Mouse (Mus musculus) forebrain, embryonic 13.5 days (tissue): ENCODE data around the gene Ccdc34. TPM values are rescaled to one million over a fixed set of nuclear protein-coding genes. Genes with fewer than 3 reads are reported as not detected.

Experiments used
- ATAC-seq: fragments of 200-750 bp; cut with Nextera tagmentation; 2 replicates; pipeline ENCODE4 v1.8.0; 2017
- H3K27ac ChIP-seq: fragments of 300-500 bp; sonication (generic); 2 replicates; pipeline ENCODE4 v1.5.1; 2015; ENCODE audit warnings: inconsistent platforms, mild to moderate bottlenecking, moderate library complexity
- H3K27me3 ChIP-seq: fragments of 300-500 bp; sonication (generic); 2 replicates; pipeline ENCODE4 v1.6.1; 2015; ENCODE audit warnings: mild to moderate bottlenecking, inconsistent platforms
- H3K36me3 ChIP-seq: fragments of 300-500 bp; sonication (generic); 2 replicates; pipeline ENCODE4 v1.6.1; 2015; ENCODE audit warnings: mild to moderate bottlenecking, inconsistent platforms; ENCODE audit not compliant: poor library complexity, severe bottlenecking
- H3K4me1 ChIP-seq: fragments of 300-500 bp; sonication (generic); 2 replicates; pipeline ENCODE4 v1.6.1; 2015; ENCODE audit warnings: inconsistent platforms
- H3K4me2 ChIP-seq: fragments of 300-500 bp; sonication (generic); 2 replicates; pipeline ENCODE4 v1.6.1; 2015; ENCODE audit warnings: inconsistent platforms, mild to moderate bottlenecking, moderate library complexity
- H3K4me3 ChIP-seq: fragments of 300-500 bp; sonication (generic); 2 replicates; pipeline ENCODE4 v1.5.1; 2015; ENCODE audit warnings: mild to moderate bottlenecking, inconsistent platforms
- H3K9ac ChIP-seq: fragments of 300-500 bp; sonication (generic); 2 replicates; pipeline ENCODE4 v1.6.1; 2015; ENCODE audit warnings: mild to moderate bottlenecking, inconsistent platforms
- H3K9me3 ChIP-seq: fragments of 300-500 bp; sonication (generic); replicated peaks from 2 replicates; pipeline ENCODE4 v1.6.1; 2016; ENCODE audit warnings: inconsistent platforms
- WGBS: fragments of 180-500 bp; shearing (Covaris S2); methylation state at CpG from one replicate; pipeline ENCODE4 v1.1.7; 2015; 5-methylcytosine and 5-hydroxymethylcytosine counted together
- polyA plus RNA-seq: library from polyadenylated mRNA; unstranded; fragments of >200 nt; fragmentation: Nextera tagmentation; extraction: Ambion mirVana; gene quantifications from 2 replicates; pipeline ENCODE4 v1.2.1, GENCODE M21; 2015

Ccdc34 gene
- polyA plus RNA-seq, 1 experiment from 2014 or later, result 57.9 TPM

DNA sequence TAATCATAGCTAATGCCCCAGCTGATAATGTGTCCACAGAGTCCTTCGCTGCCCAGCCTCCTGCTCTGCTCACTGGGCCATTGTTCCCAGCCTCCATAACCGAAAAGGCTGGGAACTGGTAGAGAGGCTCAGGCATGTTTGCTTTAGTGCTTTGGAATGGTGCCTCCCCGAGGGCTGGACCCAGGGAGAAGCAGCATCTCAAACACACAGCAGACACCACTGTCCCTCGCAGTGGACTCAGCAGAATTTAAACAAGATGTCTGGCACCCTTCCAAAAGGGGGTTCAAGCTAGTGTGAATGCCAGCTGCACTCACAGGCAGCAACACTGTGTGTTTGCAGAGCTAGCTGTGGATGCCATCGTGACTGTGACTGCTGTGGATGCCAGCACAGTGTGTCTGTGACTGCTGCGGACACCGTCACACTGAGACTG lies 156.2 kb downstream of the Ccdc34 start:
- Histone ChIP-seq H3K4me3 (no peak overlapping the region), H3K36me3 (no peaks in the 10 kb centered on the region), H3K9ac (no peak overlapping the region), H3K27ac (peak overlapping the region; percentile 15; the same call in 1 of the 2 replicates), H3K4me2 (no peak overlapping the region), H3K4me1 (peaks cover 33% of the 10 kb centered on the region), H3K9me3 (no peaks in the 10 kb centered on the region), H3K27me3 (no peaks in the 10 kb centered on the region)
- ATAC-seq, result peak; percentile 78
- 32% methylated on average over 7 of the region's 7 CpGs for WGBS

DNA sequence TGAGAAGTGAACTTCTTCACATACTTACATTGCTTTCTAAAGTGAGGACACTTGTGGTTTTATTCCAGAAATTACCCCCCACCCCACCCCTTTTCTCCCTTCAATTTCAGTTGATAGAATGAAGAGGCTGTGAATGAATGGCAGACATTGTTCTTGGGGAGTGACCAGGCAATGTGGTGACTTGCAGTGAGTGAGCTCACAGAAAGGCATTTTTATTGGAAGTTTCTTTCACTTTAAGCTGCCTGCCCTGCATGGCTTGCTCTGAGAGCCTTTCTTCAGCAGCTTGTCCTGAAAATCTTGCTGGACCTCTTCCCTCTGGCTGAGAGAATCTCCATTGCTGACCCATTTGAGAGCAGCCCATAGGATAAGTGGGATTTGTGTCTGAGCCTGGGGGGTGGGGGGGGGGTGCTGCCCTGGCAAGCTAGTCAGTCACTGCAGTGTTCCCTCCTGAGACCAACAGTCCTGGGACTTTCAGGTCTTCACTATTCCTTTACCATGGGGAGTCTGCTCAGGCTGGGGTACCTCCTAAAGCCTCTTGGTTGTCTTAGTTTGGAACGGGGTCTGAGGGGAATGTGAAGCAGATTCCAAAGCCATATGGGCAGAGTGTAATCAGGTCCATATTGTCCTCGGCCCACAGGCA lies 159.3 kb downstream of the Ccdc34 start:
- no peak for ATAC-seq
- peaks cover 44% of the 10 kb centered on the region for H3K4me1 ChIP-seq
- H3K4me3 ChIP-seq, result no peak overlapping the region
- WGBS, result 56% methylated on average over 2 of the region's 2 CpGs
- H3K36me3 ChIP-seq, result no peaks in the 10 kb centered on the region
- no peak overlapping the region for H3K9ac ChIP-seq
- no peaks in the 10 kb centered on the region for H3K27me3 ChIP-seq
- H3K4me2 ChIP-seq, result no peak overlapping the region
- no peaks in the 10 kb centered on the region for H3K9me3 ChIP-seq
- H3K27ac ChIP-seq, result no peak overlapping the region

DNA sequence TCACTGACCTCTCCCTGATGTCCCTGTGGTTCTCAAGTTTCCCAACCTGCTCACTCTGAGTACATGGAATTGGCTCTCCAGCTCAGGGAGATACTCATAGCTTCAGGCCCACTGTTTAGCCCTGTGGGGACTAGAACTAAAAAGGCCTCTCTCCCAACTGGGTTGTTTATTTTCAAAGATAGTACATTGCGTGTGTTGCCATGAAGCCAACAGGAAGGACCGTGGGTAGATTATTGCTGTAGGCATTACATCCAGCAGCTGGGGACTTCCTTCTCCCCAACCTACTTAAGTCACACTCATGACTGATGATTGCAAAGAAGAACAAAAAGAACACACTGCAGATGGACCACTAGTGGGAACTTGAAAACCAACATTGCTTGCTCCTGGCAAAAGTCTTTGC lies 159.8 kb downstream of the Ccdc34 start:
- no peak for ATAC-seq
- Histone ChIP-seq H3K9me3 (no peaks in the 10 kb centered on the region), H3K4me3 (no peak overlapping the region), H3K27ac (no peak overlapping the region), H3K4me2 (no peak overlapping the region), H3K9ac (no peak overlapping the region), H3K36me3 (no peaks in the 10 kb centered on the region), H3K4me1 (peaks cover 46% of the 10 kb centered on the region), H3K27me3 (no peaks in the 10 kb centered on the region)
- WGBS, result 94% methylated on average over 2 of the region's 2 CpGs

DNA sequence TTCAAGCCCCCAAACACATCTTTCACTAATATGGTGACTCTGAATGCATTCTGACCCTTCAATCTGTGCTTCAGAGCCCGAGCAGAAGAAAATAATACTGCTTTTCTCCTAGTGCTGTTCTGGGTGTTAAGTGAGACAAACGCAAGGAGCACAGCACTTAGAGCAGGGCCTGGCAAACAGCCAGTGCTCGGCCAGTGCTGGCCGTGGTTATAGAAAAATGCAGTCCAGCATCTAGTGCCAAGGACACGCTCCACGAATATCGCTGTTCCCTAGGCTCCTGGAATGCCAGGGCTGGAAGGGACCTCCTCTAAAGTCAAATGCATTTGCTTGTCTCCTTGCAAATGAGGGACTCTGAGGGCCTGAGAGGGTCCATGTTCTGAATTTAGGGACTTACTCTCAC lies 160.3 kb downstream of the Ccdc34 start:
- peaks cover 48% of the 10 kb centered on the region for H3K4me1 ChIP-seq
- H3K27me3 ChIP-seq, result no peaks in the 10 kb centered on the region
- no peaks in the 10 kb centered on the region for H3K36me3 ChIP-seq
- 42% methylated on average over 7 of the region's 7 CpGs for WGBS
- H3K9ac ChIP-seq, result no peak overlapping the region
- no peak overlapping the region for H3K4me3 ChIP-seq
- H3K4me2 ChIP-seq, result no peak overlapping the region
- no peak overlapping the region for H3K27ac ChIP-seq
- H3K9me3 ChIP-seq, result no peaks in the 10 kb centered on the region
- ATAC-seq, result no peak

DNA sequence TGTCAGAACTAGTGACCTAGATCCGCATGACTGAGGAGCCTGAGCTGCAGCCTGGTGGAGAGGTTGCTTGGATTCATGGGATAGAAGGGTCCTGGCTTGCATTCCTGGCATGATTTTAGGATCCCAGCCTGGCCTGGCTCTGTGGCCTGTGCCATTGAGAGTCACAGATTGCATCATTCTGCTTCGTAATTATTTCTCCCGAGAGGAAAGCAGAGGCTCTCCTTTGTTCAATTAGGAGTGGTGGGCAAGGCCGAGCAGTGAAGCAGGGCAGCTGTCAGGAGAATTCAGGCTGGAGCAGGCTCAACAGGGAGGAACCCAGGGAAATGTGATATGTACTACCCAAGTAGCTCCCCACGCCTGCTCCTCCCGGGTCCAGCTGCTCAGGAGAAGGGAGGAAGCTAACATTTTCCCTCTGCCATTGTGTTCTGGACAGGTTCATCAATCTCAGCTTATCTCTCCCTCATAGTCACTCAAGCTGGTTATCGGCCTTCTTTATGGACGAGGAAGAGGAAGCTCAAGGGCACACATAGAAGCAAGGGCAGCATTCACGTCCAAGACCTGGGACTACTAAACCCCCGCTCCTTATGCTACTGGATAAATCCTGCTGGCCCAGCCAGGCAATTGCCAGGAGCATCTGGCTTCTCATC lies 162.2 kb downstream of the Ccdc34 start:
- Histone ChIP-seq H3K27ac (no peak overlapping the region; the same call in 1 of the 2 replicates), H3K4me2 (no peak overlapping the region), H3K36me3 (no peaks in the 10 kb centered on the region), H3K4me1 (peaks cover 40% of the 10 kb centered on the region), H3K4me3 (no peak overlapping the region), H3K9me3 (no peaks in the 10 kb centered on the region), H3K27me3 (no peaks in the 10 kb centered on the region), H3K9ac (no peak overlapping the region)
- ATAC-seq, result peak; percentile 52
- 42% methylated on average over 10 of the region's 10 CpGs for WGBS

DNA sequence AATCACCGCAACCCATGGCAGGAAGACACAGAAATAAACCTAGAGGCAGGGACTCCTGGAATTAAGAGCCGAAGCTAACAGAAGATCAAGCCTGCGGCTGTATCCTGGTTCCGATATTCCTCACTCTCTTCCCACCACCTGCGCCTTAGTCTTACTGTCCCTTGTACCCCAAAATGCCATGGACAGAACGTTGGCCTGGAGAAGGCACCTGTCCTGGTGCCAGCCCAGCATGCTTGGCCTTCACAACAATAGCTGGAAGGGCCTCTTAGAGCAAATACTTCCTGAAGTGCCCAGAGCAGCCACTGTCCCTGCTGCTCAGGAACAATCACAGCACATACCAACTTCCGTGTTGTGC lies 162.7 kb downstream of the Ccdc34 start:
- no peaks in the 10 kb centered on the region for H3K36me3 ChIP-seq
- no peak for ATAC-seq
- H3K4me1 ChIP-seq, result peaks cover 40% of the 10 kb centered on the region
- H3K4me3 ChIP-seq, result no peak overlapping the region
- H3K9me3 ChIP-seq, result no peaks in the 10 kb centered on the region
- H3K9ac ChIP-seq, result no peak overlapping the region
- H3K4me2 ChIP-seq, result no peak overlapping the region
- WGBS, result 84% methylated on average over 7 of the region's 7 CpGs
- H3K27ac ChIP-seq, result no peak overlapping the region
- H3K27me3 ChIP-seq, result no peaks in the 10 kb centered on the region

DNA sequence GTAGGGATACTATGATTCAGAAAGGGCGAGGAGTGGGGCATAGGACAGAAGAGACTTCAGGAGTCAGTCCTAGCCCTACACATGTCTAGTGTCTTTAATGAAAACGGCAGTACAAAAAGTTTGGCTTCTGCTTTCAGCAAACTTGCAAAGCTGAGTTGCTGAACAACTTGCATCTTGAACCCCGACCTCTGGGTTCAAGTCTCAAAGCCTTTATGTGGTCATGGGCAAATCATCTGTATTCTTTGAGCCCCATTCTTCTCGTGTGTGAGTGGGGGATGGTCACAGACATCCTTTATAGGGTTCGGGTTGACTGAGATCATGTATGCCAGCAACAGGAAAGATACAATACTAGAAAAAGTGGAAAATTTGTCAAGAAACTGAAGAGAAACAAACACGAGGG lies 164.0 kb downstream of the Ccdc34 start:
- no peak overlapping the region for H3K4me3 ChIP-seq
- H3K9me3 ChIP-seq, result no peaks in the 10 kb centered on the region
- no peak overlapping the region for H3K4me2 ChIP-seq
- peaks cover 35% of the 10 kb centered on the region for H3K4me1 ChIP-seq
- H3K36me3 ChIP-seq, result no peaks in the 10 kb centered on the region
- H3K27me3 ChIP-seq, result no peaks in the 10 kb centered on the region
- no peak overlapping the region for H3K9ac ChIP-seq
- 83% methylated on average over 6 of the region's 6 CpGs for WGBS
- ATAC-seq, result no peak
- H3K27ac ChIP-seq, result no peak overlapping the region

DNA sequence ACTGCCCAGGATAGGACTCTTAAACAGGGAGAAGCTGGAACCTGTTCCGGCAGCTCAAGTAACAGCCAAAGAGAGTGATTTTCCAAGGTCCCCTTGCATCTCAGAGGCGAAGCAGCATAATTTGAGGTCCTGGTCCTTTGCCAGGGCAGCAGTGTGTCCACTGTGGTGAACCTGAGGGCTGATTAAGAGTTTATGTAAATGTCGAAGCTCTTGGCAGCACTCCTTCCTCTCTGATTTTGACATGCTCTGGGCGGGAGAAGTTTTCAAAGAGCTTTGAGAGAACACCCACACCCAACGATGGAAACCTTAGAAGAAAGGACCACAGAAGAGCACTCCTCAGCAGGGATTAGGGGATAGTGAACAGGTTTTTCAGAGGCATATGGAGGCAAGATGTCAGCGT lies 164.6 kb downstream of the Ccdc34 start:
- H3K36me3 ChIP-seq, result no peaks in the 10 kb centered on the region
- H3K9me3 ChIP-seq, result no peaks in the 10 kb centered on the region
- no peak overlapping the region for H3K4me3 ChIP-seq
- H3K27ac ChIP-seq, result no peak overlapping the region
- no peak for ATAC-seq
- no peak overlapping the region for H3K9ac ChIP-seq
- no peak overlapping the region for H3K4me2 ChIP-seq
- 60% methylated on average over 6 of the region's 6 CpGs for WGBS
- H3K4me1 ChIP-seq, result peaks cover 29% of the 10 kb centered on the region
- H3K27me3 ChIP-seq, result no peaks in the 10 kb centered on the region

DNA sequence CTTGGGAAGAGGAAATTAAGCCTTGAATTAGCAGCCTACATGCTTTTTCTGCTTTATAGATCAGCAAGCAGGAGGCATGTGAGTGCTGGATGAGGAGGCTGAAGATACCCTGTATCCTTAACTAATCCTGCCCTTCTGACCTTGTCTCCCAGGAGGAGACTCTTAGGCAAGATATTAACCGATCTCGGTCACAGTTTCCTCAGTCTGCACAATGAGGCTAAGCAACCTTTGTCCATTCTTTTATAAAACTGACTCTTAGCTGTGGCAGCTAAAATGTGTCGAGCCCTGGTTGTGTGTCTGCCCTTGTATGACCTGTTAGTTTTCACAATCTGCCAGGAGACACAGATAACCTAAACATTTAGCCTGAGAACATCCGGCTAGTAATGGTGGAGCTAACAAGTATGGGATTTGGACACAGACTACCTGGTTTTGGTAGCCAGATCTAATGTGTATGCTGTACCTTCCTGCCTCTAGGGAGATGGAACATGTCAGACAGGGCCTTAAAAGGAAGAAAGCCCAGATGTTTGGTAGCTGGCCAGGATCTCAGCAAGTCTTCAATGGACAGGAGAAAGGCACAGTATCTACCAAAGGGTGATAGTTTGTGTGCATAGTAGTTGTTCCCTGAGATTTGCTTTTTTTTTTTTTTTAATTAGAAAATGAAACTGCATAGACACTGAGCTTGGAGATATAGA lies 165.3 kb downstream of the Ccdc34 start:
- no peak overlapping the region for H3K27ac ChIP-seq
- H3K9ac ChIP-seq, result no peak overlapping the region
- H3K36me3 ChIP-seq, result no peaks in the 10 kb centered on the region
- no peaks in the 10 kb centered on the region for H3K9me3 ChIP-seq
- ATAC-seq, result no peak
- H3K27me3 ChIP-seq, result no peaks in the 10 kb centered on the region
- no peak overlapping the region for H3K4me2 ChIP-seq
- H3K4me1 ChIP-seq, result peaks cover 23% of the 10 kb centered on the region
- H3K4me3 ChIP-seq, result no peak overlapping the region
- WGBS, result 79% methylated on average over 4 of the region's 4 CpGs

DNA sequence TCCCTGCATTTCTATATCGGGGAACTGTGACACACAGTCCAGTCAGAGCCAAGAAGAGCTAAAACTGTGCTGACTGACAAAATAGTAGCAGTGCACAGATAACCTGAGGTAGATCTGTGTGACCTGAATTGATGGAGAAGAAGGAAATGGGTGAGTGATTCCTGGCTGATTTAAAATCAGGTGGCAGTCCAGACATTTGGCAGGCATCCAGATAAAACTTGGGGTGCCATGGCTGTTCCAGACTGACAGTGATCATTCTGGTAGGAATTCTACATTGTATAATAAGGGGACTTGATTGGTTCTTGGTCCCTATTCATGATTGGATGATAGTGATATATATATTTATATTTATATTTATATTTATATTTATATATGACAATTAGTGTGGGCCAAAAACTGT lies 166.5 kb downstream of the Ccdc34 start:
- Histone ChIP-seq H3K4me3 (no peak overlapping the region), H3K27me3 (no peaks in the 10 kb centered on the region), H3K9me3 (no peaks in the 10 kb centered on the region), H3K4me1 (peaks cover 20% of the 10 kb centered on the region), H3K4me2 (no peak overlapping the region), H3K36me3 (no peaks in the 10 kb centered on the region), H3K27ac (no peak overlapping the region), H3K9ac (no peak overlapping the region)
- no peak for ATAC-seq
- WGBS, result 96% methylated on average over 1 of the region's 1 CpGs

DNA sequence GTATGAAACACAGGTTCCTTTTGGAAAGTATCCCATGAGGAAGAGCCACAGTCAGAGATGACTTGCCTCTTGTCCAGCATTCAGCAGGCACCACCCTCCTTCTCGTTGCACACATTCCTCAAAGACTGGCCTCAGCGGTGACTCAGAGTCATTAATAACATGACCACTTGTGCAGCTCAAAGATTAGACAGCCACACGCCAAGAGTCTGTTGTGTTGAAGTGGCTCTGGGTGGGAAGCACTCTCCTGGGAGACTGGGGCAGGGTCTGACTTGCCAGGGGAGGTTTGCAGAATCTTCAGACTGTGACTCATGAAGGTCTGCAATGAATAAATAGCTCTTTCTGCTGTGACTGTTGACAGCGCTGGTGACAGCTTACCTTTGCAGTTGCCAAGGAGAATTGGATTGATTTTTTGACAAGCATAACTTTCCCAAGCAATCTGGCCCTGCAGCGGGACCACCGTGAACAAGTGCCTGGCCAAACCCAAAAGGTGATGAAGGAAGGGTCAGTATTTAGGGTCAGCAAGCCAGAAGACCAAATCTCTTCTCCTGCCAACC lies 168.9 kb downstream of the Ccdc34 start:
- H3K27me3 ChIP-seq, result 0 out of 2 replicates have a peak, but pooled peaks cover 6% of the 10 kb centered on the region
- H3K9me3 ChIP-seq, result no peaks in the 10 kb centered on the region
- peaks cover 9% of the 10 kb centered on the region; the same call in 1 of the 2 replicates for H3K4me1 ChIP-seq
- 77% methylated on average over 6 of the region's 6 CpGs for WGBS
- H3K4me2 ChIP-seq, result no peak overlapping the region
- H3K4me3 ChIP-seq, result no peak overlapping the region
- no peaks in the 10 kb centered on the region for H3K36me3 ChIP-seq
- ATAC-seq, result no peak
- no peak overlapping the region for H3K9ac ChIP-seq
- no peak overlapping the region for H3K27ac ChIP-seq

DNA sequence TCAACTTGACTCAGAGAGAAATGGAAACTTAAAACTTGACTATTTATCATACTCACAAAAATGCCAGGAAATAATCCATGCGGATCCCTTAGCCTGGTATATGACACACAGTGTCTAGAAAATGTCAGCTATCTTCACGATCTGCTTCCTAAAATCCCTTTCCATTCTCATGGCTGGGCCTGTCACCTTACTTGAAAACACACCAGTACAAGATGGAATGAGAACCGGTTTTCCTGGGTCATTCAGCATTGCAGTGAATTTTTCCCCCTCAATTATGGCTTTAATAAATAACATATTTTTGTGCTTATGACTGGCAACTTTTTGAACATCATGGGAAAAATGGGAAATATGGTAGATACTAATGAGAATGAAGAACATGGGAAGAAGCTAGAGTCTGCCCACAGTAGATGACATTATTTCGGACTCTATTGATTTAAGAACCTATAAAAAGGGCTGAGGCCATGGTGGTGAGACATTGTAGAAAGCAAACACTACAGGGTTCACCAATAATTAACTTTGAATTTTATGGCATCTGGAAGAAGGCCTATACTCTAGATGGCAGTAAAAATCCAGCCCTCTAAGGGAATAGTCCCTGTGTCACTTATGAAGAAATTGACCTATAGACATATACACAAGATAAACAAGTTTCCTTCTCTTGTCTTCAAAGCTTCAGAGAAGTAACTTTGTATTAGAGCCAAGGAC lies 171.2 kb downstream of the Ccdc34 start:
- Histone ChIP-seq H3K27ac (no peak overlapping the region), H3K4me3 (no peak overlapping the region), H3K4me2 (no peak overlapping the region), H3K9me3 (no peaks in the 10 kb centered on the region), H3K36me3 (no peaks in the 10 kb centered on the region), H3K9ac (no peak overlapping the region), H3K4me1 (peaks cover 16% of the 10 kb centered on the region), H3K27me3 (0 out of 2 replicates have a peak, but pooled peaks cover 6% of the 10 kb centered on the region)
- WGBS, result 93% methylated on average over 4 of the region's 4 CpGs
- no peak for ATAC-seq
